Mouse (Mus musculus) c-Kit-negative CD71-positive TER-119-positive erythroid progenitor cells, embryonic 14.5 days (primary cell): ENCODE measurements around the gene Sec61g.
"Not testable (repeated sequence)": the region's sequence is repeated elsewhere in the genome, so short reads cannot be mapped to it uniquely, and the experiment has no call there.

Source experiments
- DNase-seq: peaks from one replicate; pipeline ENCODE4 v3.0.0-alpha.2; 2013; ENCODE audit warnings: low read depth, low spot score

The Sec61g gene

GRCm38 (mm10) chr11:16508052-16508654 lies at the start of gene Sec61g:
Sec61g (minus strand) TSS chr11:16508484.
- peak; percentile 90 for DNase-seq

GRCm38 (mm10) chr11:16546421-16547163 lies 38.3 kb upstream of the Sec61g start:
- no peak for DNase-seq

- no peak for DNase-seq
Observed at GRCm38 (mm10) chr11:16537379-16537778, 29.1 kb upstream of the Sec61g start.

DNA sequence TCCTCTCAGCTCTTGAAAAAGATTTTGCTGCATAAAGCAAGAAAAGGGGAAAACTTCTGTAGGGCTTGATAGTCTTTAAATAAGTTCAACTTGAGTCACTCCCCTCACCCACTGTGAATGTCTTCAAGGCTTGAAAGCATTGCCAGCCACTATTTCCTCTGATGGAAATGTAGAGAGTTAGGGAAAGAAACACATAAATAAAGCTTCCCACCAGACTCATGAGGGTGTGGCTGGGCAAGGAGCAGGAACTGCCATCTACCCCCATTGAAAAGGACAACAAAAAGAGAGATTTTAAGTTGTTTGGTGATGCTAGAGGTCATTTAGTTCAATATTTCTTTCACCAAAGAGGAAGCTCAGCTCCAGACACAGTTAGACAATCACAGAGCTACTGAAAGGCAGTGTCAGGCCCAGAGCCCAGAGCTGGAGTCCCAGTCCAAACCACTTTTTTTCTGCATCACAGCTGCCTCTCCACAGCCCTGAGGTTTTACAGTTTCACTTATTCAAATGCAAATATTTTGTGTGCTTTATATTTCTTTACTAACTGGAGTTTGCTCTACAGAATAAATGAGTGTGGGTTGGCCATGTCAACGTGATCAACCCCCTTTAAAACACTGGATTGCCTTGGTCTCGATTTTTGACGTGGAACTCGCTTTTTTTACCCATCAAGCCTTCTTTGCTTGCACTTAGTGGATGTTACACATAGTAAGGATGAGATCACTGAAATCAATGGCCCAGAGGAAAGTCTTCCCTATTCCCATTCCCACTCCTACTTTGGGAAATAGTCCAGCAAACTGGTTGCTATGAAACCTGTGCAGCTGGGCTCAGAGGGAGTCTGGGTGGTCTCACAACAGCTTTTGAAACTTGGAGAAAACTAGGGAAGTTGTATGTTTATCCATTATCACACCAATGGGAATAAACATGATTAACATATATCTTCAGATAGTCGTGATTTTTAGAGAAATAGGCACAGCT lies 26.6 kb upstream of the Sec61g start:
- DNase-seq, result no peak

- no peak for DNase-seq
Observed at GRCm38 (mm10) chr11:16532877-16533276, 24.6 kb upstream of the Sec61g start.

DNA sequence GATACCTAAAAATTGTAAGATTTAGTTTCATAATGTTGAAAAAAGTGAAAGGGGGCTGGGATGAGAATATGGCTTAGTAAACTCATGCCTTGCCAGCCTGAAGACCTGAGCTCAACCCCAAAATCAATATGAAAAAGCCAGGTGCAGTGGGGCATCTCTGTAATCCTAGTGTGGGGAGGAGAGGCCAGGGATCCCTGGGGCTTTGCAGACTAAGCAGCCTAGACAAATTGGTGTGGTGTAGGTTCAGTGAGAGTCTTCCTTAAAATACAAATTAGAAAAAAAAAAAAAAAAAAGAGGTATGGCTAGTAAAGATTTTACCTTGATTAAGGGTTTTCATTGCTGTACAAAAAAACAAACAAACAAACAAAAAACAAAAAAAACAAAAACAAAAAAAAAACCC lies 20.6 kb upstream of the Sec61g start:
- DNase-seq, result no peak

DNA sequence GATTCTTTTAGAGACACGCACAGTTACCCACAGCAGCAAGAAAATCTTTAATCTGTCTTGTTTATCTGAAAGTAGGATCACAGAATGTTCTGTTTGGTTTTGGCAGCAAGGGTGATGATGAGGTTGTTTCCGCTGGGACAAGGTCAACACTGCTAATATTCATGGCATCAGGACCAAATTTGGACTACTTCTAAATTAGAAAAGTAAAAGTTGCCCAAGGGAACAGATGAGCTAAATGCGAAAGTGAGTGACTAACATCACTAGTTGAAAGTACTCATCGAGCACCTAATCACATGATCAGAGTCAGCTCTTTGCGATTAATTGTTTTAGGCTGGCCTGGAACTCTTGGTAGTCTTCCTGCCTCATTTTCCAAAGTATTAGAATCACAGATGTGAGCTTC lies 20.1 kb upstream of the Sec61g start:
- no peak for DNase-seq

GRCm38 (mm10) chr11:16527743-16528142 lies 19.5 kb upstream of the Sec61g start:
- DNase-seq, result no peak

DNA sequence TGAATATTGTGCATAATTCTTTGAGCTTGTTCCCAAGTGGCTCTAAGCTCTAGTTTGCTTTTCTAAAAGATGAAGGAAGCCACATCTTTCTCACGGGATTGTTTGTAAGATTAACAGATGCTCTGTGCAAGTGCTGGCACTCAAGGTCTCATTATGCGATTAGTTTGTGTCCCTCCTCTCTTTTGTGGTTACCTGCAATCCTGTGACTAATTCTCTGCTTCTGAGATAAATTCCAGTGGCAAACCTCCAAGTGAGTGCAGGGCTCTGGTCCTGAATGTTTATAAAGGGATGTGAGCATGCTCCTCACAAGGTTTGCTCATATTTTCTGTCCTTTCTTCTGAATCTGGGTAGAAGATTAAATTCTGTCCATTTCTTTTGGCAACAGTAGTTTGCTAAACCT lies 18.2 kb upstream of the Sec61g start:
- DNase-seq, result no peak

GRCm38 (mm10) chr11:16525724-16526123 lies 17.4 kb upstream of the Sec61g start:
- DNase-seq, result no peak

DNA sequence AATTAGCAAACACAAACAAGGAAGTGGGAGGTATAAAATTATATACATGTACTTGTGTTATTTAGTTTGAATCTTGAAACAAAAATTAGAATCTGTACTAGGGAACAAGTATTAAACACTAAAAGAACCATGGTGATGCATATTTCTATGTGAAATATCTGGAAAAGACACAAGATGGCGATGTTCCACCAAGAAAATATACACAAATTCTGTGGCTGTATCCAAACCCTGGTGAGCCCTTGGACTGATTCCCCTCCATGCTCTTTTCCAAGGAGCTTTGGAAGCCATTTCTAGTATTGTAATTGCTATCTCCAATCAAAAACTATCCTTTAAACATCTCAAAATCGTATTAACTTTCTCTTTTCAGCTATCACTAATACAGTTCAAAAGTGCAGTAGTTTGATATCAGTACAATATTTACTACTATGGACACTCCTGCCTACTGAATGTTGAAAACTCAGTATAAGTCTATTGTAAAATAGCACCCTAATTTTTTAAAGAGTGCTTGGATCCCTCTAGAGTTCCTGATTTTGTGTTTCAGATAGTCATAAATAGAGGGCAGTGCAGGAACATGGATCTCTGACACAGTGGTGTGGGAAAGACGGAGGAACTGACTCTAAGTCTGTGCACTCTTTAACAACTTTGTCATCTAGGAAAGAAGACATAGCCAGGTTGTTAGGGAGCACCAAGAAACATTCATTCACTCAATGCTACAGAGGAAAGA lies 16.8 kb upstream of the Sec61g start:
- DNase-seq, result no peak

DNA sequence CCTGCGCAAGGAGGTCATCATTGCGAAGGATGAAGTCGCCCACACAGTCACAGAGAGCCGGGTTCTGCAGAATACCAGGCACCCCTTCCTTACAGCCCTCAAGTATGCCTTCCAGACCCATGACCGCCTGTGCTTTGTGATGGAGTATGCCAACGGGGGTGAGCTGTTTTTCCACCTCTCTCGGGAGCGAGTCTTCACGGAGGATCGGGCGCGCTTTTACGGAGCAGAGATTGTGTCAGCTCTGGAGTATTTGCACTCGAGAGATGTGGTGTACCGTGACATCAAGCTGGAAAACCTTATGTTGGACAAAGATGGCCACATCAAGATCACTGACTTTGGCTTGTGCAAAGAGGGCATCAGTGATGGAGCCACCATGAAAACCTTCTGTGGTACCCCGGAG lies 6.8 kb upstream of the Sec61g start:
- DNase-seq, result not testable (repeated sequence)

GRCm38 (mm10) chr11:16514221-16514620 lies 5.9 kb upstream of the Sec61g start:
- DNase-seq, result not testable (repeated sequence)

GRCm38 (mm10) chr11:16507385-16508051 lies 766 bp downstream of the Sec61g start:
- peak; percentile 42 for DNase-seq

GRCm38 (mm10) chr11:16505999-16506398 lies 2.3 kb downstream of the Sec61g start:
- no peak for DNase-seq

- DNase-seq, result peak; percentile 67
Observed at GRCm38 (mm10) chr11:16503150-16503549, 5.1 kb downstream of the Sec61g start.

- no peak for DNase-seq
Observed at GRCm38 (mm10) chr11:16502744-16503143, 5.5 kb downstream of the Sec61g start.

- DNase-seq, result no peak
Observed at GRCm38 (mm10) chr11:16498756-16499680, 9.3 kb downstream of the Sec61g start.
